Mouse (Mus musculus) forebrain, embryonic 12.5 days (tissue): Measurements from ENCODE around the gene Ces1h. TPM values are rescaled to one million over a fixed set of nuclear protein-coding genes. Genes with fewer than 3 reads are reported as not detected.

ENCODE experiments used
- ATAC-seq: fragments of 200-750 bp; cut with Nextera tagmentation; 2 replicates; pipeline ENCODE4 v1.8.0; 2017; ENCODE audit warnings: moderate TSS enrichment; ENCODE audit not compliant: low FRiP score
- H3K27ac ChIP-seq: fragments of 300-500 bp; sonication (generic); 2 replicates; pipeline ENCODE4 v1.5.1; 2016; ENCODE audit warnings: mild to moderate bottlenecking
- H3K27me3 ChIP-seq: fragments of 300-500 bp; sonication (generic); 2 replicates; pipeline ENCODE4 v1.6.1; 2016; ENCODE audit warnings: mild to moderate bottlenecking
- H3K36me3 ChIP-seq: fragments of 300-500 bp; sonication (generic); replicated peaks from 2 replicates; pipeline ENCODE4 v1.6.1; 2016; ENCODE audit warnings: mild to moderate bottlenecking
- H3K4me1 ChIP-seq: fragments of 300-500 bp; sonication (generic); 2 replicates; pipeline ENCODE4 v1.6.1; 2016
- H3K4me2 ChIP-seq: fragments of 300-500 bp; sonication (generic); 2 replicates; pipeline ENCODE4 v1.6.1; 2016; ENCODE audit warnings: mild to moderate bottlenecking, moderate library complexity
- H3K4me3 ChIP-seq: fragments of 300-500 bp; sonication (generic); replicated peaks from 2 replicates; pipeline ENCODE4 v1.5.1; 2016; ENCODE audit warnings: mild to moderate bottlenecking
- H3K9ac ChIP-seq: fragments of 300-500 bp; sonication (generic); 2 replicates; pipeline ENCODE4 v1.6.1; 2016; ENCODE audit warnings: mild to moderate bottlenecking
- H3K9me3 ChIP-seq: fragments of 300-500 bp; sonication (generic); 2 replicates; pipeline ENCODE4 v1.6.1; 2016
- WGBS: fragments of 180-500 bp; shearing (Covaris S2); methylation state at CpG from one replicate; pipeline ENCODE4 v1.1.7; 2016; 5-methylcytosine and 5-hydroxymethylcytosine counted together
- polyA plus RNA-seq: library from polyadenylated mRNA; unstranded; fragments of >200 nt; fragmentation: Nextera tagmentation; extraction: Ambion mirVana; gene quantifications from 2 replicates; pipeline ENCODE4 v1.2.1, GENCODE M21; 2016

Gene Ces1h
- polyA plus RNA-seq, 1 experiment from 2014 or later = not detected

GRCm38 (mm10) chr8:93325123-93325522 lies 54.4 kb downstream of the Ces1h start:
- Histone ChIP-seq H3K27me3 (no peaks in the 10 kb centered on the region), H3K9me3 (no peaks in the 10 kb centered on the region), H3K4me2 (no peak overlapping the region), H3K36me3 (no peaks in the 10 kb centered on the region), H3K27ac (no peak overlapping the region), H3K9ac (no peak overlapping the region), H3K4me1 (no peaks in the 10 kb centered on the region), H3K4me3 (no peak overlapping the region)
- WGBS = 89% methylated on average over 2 of the region's 2 CpGs
- ATAC-seq = no peak

- no peak overlapping the region for H3K4me2 ChIP-seq
- 86% methylated on average over 2 of the region's 2 CpGs for WGBS
- no peak for ATAC-seq
- H3K4me1 ChIP-seq = no peaks in the 10 kb centered on the region
- H3K9ac ChIP-seq = no peak overlapping the region
- no peak overlapping the region for H3K4me3 ChIP-seq
- H3K27ac ChIP-seq = no peak overlapping the region
- no peaks in the 10 kb centered on the region for H3K27me3 ChIP-seq
- H3K36me3 ChIP-seq = no peaks in the 10 kb centered on the region
- no peaks in the 10 kb centered on the region for H3K9me3 ChIP-seq
Observed at GRCm38 (mm10) chr8:93317031-93317430, 62.5 kb downstream of the Ces1h start.

GRCm38 (mm10) chr8:93315557-93315956 lies 64.0 kb downstream of the Ces1h start:
- Histone ChIP-seq H3K36me3 (no peaks in the 10 kb centered on the region), H3K27ac (no peak overlapping the region), H3K4me3 (no peak overlapping the region), H3K4me1 (no peaks in the 10 kb centered on the region), H3K9me3 (no peaks in the 10 kb centered on the region), H3K27me3 (no peaks in the 10 kb centered on the region), H3K4me2 (no peak overlapping the region), H3K9ac (no peak overlapping the region)
- WGBS = 89% methylated on average over 2 of the region's 2 CpGs
- ATAC-seq = no peak

Other genes with a start within 250 kb of the Ces1h start
- not detected in 2 replicates for gene Ces1c, start 248.4 kb downstream of the Ces1h start, polyA plus RNA-seq
- gene Ces1d, start 181.9 kb downstream of the Ces1h start, polyA plus RNA-seq = 0.15 and 0.79 TPM in 2 replicates
- not detected in 2 replicates for gene Ces1e, start 150.1 kb downstream of the Ces1h start, polyA plus RNA-seq
- gene Ces1f, start 100.0 kb downstream of the Ces1h start, polyA plus RNA-seq = not detected in 2 replicates
- not detected in 2 replicates for gene Ces1g, start 42.4 kb downstream of the Ces1h start, polyA plus RNA-seq
- gene Ces5a, start 156.1 kb upstream of the Ces1h start, polyA plus RNA-seq = 0.14 TPM in 1 of 2 replicates, not detected in the other